Mouse (Mus musculus) kidney, postnatal 10 days (tissue): ENCODE results near the gene Irgm1.
A peak's percentile ranks its signal among the peaks of the same experiment; 100 is the strongest.
"Not testable (repeated sequence)": the region's sequence is repeated elsewhere in the genome, so short reads cannot be mapped to it uniquely, and the experiment has no call there.

ENCODE experiments used
- DNase-seq: peaks from one replicate; pipeline ENCODE4 v3.0.0; 2021; ENCODE audit warnings: mixed read lengths

Gene Irgm1

GRCm38 (mm10) chr11:48871201-48871772 is at the start of gene Irgm1:
Gene Irgm1 (minus strand): TSS chr11:48871683.
- DNase-seq: peak; percentile 86

- DNase-seq: no peak
Observed at GRCm38 (mm10) chr11:48918380-48918779, 46.9 kb upstream of the Irgm1 start.

- no peak for DNase-seq
Observed at GRCm38 (mm10) chr11:48913611-48914010, 42.1 kb upstream of the Irgm1 start.

GRCm38 (mm10) chr11:48908459-48908858 is 37.0 kb upstream of the Irgm1 start:
- no peak for DNase-seq

DNA sequence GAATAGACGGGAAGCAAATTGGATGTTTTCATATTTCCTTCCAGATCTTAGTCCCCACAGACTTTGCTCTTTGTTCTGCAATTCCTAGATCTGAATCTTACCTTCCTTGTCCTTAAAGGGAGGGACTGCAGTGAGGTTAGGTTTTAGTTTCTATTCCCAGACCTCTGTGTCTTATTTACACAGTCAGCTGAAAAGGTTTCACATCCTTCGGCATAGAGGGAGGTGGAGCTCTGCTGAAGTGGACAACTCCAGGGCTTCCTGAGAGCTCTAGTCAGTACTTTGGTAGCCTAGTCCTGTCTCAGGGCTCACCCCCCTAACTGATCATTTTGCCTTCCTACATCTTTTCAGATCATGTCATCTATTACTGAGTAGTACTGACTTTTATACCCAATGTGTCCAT is 30.5 kb upstream of the Irgm1 start, which contains the start of gene Gm5431:
Gm5431 (minus strand) TSS at position 194 of the 400 bp plus-strand sequence.
- DNase-seq: no peak

DNA sequence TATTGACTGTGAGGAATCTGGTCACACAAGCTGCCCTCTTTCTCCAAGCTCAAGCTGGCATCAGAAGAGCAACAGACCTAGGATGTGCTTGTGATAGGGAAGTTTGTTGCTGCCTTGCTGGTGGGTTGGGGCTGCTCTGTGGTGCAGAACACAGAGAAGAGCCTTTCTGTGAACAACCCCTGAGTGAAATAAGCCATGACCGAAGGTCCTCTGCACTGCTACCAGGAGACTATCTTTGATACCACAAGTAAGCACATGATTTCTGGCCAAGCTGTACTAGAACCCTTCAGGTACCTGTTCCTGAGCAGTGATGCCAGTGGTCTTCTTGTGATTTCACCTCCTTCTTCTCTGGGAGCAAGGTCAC is 30.1 kb upstream of the Irgm1 start:
- DNase-seq: not testable (repeated sequence)

DNA sequence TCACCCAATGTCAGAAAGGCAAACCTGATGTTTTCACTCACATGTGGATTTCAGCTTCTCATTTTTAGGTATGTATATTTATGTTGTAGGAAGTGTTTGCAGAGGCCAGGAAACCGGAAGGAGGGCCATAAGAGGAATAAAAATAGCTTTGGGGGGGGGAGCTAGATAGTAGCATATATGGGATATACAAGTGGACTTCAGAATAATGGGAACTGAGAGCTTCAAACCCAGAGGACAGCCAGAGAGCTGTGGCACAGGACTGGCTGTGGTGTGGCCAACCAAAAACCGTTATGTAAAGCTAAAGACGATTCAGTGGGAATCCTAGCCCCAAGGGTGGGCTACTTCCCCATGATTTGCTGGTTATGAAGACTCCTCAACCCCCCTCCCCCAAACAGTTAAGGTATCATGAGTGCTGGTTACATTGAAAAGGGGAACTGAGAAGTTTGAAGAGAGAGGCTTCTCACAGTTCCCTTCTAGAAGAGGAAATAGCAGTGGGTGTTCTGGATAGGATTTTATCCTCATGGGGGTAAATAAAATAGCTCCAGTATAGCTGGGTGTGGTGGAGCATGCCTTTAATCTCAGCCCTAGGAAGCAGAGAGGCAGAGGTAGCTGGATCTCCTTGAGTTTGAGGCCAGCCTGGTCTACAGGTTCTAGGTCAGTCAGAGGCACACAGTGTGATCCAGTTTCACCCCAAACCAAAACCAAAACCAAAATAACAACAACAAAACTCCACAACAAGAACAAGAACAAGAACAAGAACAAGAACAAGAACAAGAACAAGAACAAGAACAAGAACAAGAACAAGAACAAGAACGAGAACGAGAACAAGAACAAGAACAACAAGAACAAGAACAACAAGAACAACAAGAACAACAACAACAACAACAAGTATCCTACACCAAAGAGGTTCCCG is 29.4 kb upstream of the Irgm1 start:
- not testable (repeated sequence) for DNase-seq

GRCm38 (mm10) chr11:48898812-48899431 is 27.4 kb upstream of the Irgm1 start:
- DNase-seq: peak; percentile 16

DNA sequence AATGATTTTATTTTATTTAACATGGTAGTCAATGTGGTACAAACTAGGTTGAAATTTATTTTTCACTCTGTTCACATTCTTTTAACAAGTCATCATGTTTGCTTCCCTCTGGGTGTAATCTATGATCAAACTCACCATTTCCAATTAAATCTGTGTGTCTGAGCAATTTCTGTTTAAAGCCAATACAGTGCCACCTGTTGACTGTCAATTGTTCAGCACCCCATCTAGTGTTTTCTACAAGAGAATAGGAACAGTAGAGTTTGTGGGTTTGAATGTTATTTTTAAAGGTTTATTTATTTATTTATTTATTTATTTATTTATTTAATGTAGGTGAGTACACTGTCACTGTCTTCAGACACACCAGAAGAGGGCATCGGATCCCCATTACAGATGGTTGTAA is 5.2 kb upstream of the Irgm1 start:
- no peak for DNase-seq

DNA sequence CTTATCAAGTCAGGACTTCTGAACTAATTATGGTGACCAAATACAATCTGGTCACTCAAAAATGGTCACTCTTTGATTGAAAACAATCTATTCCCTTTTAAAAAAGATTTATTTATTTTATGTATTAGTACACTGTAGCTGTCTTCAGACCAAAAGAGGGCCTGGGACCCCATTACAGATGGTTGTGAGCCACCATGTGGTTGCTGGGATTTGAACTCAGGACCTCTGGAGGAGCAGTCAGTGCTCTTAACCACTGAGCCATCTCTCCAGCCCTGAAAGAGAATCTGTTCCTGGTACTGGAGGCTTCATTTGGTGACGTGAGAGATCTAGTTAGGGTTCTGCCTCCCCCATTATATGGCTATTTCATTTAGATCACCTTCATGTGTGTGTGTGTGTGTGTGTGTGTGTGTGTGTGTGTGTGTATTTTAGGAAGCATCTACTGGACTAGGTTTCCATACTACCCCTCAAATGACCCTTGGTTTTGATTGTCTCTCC is 3.9 kb upstream of the Irgm1 start:
- DNase-seq: not testable (repeated sequence)

DNA sequence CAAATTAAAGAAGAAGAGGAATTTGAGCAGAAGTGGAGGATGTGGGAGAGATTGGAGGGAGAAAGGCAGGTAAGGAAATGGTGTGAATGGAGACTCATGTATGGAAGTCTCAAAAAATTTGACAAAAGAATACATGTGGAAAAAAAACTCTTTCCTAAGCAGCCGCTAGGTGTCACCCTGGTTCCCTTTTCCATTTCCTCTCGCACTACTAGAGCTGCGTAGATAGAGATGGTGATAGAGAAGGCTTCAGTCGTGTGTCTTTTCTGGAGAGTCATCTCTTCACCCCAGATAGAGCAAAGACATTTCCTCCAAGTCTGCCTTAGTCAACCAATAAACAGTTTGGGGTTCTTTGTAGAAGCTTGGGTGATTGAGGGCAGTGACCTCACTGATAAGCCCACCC is 3.0 kb upstream of the Irgm1 start:
- peak; percentile 70 for DNase-seq

DNA sequence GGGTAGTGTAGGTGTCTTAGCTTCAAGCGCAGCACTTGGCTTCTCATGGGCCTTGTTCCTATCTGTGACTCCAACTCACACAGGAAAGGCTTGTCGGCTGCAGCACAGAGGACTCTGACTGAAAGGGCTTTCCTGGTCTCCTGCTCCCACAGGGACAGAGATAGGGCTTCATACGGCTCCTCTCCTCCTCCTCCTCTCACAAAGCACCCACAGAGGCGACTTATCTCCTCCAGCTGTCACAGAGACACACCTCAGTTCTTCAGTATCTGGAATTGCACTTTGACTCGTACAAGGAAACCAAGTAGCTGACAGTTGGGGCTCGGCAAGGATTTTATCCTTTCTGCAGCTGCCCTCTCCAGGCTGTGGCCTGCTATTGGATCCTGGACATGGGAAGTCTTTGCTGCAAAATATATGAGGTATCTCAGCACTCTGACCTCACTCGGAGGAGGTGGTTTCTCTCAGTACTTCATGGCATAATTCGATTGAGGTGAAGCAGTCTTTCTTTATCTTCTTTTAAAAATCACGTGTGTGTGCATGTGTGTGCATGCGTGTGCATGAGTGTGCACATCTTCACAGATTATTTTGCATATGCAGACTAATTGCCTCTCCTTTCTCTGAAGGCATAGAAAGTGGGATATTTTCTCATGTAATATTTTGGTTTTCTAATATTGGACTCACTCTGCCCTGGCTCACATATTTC is 2.3 kb upstream of the Irgm1 start:
- DNase-seq: no peak

GRCm38 (mm10) chr11:48872695-48873300 is 1.3 kb upstream of the Irgm1 start:
- no peak for DNase-seq

DNA sequence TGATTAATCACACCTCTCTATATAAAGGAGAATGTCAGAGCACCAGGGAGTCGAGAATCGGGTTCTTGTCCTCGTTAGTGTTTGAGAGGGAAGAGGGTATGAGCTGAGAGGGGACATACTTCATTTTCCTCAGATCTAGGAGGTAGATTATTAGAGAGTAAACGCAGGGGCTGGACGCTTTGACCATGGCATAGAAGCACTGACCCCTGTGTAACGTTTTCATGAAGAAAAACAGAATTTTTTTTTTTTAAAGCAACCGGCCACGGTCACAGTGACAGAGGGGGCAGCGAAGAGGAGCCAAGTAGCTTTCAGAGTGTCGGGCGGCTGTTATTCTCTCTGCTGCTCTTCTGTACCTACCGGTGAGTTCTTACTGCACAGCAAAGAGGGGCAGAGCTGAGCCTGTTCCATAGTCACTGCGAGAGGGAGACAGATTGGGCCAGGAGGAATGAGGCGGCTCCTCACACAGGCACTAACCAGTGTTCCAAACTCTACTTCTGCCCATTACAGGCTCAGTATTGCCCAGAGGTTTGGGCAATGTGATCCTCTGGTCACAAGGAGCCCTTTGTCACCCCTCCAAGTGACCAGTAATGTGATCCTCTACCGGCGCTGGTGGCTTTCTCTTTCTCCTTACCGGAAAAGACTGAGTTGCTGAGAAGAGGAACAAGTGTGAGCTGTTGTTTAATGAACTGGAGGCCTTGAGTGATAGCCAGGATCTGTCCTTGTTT is 496 bp upstream of the Irgm1 start:
- DNase-seq: peak; percentile 49

- no peak for DNase-seq
Observed at GRCm38 (mm10) chr11:48870781-48871180, 702 bp downstream of the Irgm1 start.

DNA sequence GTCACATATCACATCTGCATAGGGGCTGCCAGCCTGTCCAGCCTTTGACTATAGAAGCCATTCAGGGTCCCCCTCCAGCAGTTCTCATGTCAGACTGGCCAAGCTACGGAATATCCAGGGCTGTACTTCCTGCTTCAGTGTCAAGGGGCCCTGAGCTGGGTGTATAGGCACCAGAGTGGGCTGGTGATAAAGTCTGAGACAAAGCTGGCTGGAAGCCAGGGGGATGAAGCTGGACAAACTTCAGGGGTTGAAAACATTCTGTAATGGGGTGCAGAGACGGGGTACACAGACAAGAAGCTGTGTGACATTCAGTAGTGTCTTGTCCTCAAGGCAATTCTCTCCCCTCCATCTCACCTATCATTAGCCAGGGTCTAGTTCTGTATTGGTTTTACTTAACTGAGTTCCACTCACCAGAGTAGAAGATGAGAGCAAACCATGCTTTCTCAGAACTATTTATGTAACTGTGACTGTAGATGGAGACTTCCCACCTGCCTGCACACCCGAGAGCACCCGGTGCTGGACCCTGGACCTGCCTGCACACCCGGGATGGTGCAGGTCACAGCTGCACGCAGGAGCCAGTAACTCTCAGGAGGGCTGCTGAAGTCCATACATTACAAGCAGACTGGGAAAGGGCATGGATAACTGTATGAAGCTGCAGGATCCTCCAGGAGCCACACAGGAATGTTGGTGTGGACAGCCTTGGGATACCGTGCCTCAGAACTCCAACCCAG is 1.9 kb downstream of the Irgm1 start:
- DNase-seq: peak; percentile 52

- no peak for DNase-seq
Observed at GRCm38 (mm10) chr11:48866481-48866880, 5.0 kb downstream of the Irgm1 start.

- no peak for DNase-seq
Observed at GRCm38 (mm10) chr11:48863808-48864207, 7.7 kb downstream of the Irgm1 start.

- no peak for DNase-seq
Observed at GRCm38 (mm10) chr11:48862784-48863319, 8.6 kb downstream of the Irgm1 start.

- peak; percentile 75 for DNase-seq
Observed at GRCm38 (mm10) chr11:48859014-48859413, 12.5 kb downstream of the Irgm1 start.
